Mouse (Mus musculus) stomach, postnatal 0 days (tissue): ENCODE results near the gene Itprip.

Source experiments
- CTCF ChIP-seq: IDR thresholded peaks from 2 replicates; pipeline ENCODE4 v1.5.1; 2016; ENCODE audit warnings: antibody characterized with exemption, low read depth, mild to moderate bottlenecking, moderate library complexity
- EP300 ChIP-seq: optimal IDR thresholded peaks from 2 replicates; pipeline ENCODE3; 2016; ENCODE audit warnings: antibody characterized with exemption

GRCm38 (mm10) chr19:47902316-47903201, 16.5 kb downstream of the Itprip start:
- TF ChIP-seq EP300 = no peak
- no peak for TF ChIP-seq CTCF
